Mouse (Mus musculus) layer of hippocampus, adult 8-10 months (tissue): ENCODE results near the gene Gstcd. TPM values are rescaled to one million over a fixed set of nuclear protein-coding genes. Genes with fewer than 3 reads are reported as not detected.

Experiments used
- DNase-seq, 2 experiments: peaks; one replicate each; pipeline ENCODE4 v3.0.0; 2022; ENCODE audit warnings: low spot score in 2 of 2
- total RNA-seq, 4 experiments: library from RNA; stranded (reverse); gene quantifications; 2 replicates each; pipeline ENCODE4 v1.2.4; 2022

Gstcd gene
- total RNA-seq, 4 experiments from 2014 or later: 8.5 to 12.2 (median 10.6) TPM

- DNase-seq: no peak
These were observed 147.6 kb downstream of the Gstcd start for GRCm38 (mm10) chr3:132944193-132944592.

DNA sequence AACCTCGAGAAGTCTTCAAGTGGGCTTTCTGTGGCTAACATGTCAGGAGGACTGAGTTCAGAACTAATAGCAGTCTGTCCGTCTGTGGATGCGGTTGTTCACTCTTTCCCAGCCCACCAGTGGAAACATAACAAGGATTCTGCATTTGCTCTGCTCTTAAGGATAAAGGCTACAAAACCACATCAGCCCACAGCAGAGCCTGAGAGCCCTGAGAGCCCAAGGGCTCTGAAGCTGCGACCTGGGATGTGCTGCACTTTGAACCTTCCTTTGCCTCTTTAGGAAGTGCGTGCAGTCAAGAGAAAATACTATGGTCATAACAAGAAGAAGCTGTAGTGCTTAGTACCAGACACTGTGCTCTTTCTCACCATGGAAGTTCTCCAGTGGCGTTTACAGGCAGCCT, 149.1 kb downstream of the Gstcd start:
- DNase-seq: no peak

GRCm38 (mm10) chr3:132940181-132940990, 151.4 kb downstream of the Gstcd start:
- no peak for DNase-seq

GRCm38 (mm10) chr3:132939006-132939405, 152.8 kb downstream of the Gstcd start:
- DNase-seq: no peak

DNA sequence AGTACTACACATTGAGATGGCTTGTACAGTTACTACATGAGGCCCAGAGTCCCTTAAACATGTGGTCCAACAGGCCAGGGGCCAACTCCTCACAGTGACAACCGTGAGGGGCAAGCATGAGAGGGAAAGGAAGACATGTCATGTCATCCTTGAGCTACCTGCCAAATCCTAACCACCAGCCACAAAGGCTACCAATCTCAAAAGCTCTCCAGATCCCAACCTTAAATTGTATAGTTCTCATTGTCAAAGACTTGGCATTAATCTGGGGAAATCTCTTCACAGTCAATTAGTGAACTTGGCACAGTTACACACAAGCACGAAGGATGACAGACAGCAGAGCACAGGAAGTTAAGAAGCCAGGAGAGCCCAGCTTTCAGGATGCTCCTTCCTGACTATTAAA, 157.2 kb downstream of the Gstcd start:
- no peak for DNase-seq

Other genes starting within 250 kb of the Gstcd start
- gene Npnt, start 141.7 kb downstream of the Gstcd start, total RNA-seq: 10 to 100 TPM; 10.5 to 18.7 (median 14.1) TPM
- 10 to 100 TPM; 10.5 to 13.8 (median 11.9) TPM for gene Ints12, start 193 bp downstream of the Gstcd start, total RNA-seq
- gene Arhgef38, start 142.9 kb upstream of the Gstcd start, total RNA-seq: under 1 TPM in 1 of 4 experiments, not detected in 3; 0.12 TPM
- gene Ppa2, start 218.1 kb upstream of the Gstcd start, total RNA-seq: 10 to 100 TPM; 43.2 to 56.4 (median 53.2) TPM